Mouse (Mus musculus): ENCODE results near the gene Clec2g.
"Not testable (repeated sequence)": the region's sequence is repeated elsewhere in the genome, so short reads cannot be mapped to it uniquely, and the experiment has no call there.

Gene Clec2g

GRCm38 (mm10) chr6:128971394-128972039 lies 37.3 kb downstream of the Clec2g start:
- no peak for DNase-seq (ENCODE audit: low spot score)

DNA sequence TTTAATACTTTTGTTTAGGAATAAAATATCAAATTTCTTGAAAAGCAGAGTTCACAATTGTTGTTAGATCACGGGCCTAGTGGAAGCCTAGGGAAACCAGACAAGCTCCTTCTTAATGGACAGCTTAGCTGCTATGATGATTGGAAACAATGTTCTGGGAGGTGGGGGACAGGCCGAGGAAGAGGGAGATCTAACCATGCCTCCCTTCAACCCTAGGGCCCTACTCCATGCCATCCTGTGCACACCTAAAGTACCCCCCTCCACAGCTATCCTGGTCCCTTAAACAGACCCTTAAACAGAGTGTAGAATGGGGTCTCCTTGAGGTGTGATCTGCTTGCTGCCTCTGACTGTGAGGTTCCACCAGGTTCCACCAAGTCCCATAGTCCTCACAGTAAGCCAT lies 38.0 kb downstream of the Clec2g start:
- DNase-seq (ENCODE audit: low spot score): no peak

- DNase-seq (ENCODE audit: low spot score): no peak
Observed at GRCm38 (mm10) chr6:128972687-128973438, 38.7 kb downstream of the Clec2g start.

GRCm38 (mm10) chr6:128973439-128973697 lies 39.2 kb downstream of the Clec2g start:
- no peak for DNase-seq (ENCODE audit: low spot score)

- DNase-seq (ENCODE audit: low spot score): not testable (repeated sequence)
Observed at GRCm38 (mm10) chr6:128974850-128975249, 40.7 kb downstream of the Clec2g start.

GRCm38 (mm10) chr6:128976194-128976593 lies 42.0 kb downstream of the Clec2g start:
- no peak for DNase-seq (ENCODE audit: low spot score)

DNA sequence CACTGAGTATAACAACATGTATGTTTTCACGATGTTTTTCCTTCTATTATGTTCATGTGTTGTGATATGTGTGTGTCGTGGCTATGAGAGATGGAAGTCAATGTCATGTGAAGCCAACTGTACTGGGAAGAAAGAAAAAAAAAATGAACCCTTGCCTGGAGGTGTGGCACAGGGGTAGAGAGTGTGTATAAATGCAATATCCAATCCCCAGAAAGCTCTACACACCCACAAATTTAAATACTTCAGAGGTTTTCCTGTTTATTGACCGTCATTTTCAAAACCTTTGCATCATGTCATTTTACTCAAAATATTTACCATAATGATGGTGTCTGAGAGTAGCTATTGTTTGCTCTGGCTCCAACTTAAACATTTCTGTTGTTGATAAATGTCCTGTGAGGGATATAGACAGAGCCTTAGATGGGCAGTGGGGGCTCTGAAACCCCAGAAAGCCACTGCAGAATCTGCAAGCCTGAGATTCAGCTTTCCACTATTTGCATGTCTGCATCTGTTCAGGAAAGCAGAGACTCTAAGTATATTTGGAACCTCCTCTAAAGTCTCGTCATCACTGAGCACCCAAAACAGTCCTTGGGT lies 47.9 kb downstream of the Clec2g start:
- not testable (repeated sequence) for DNase-seq (ENCODE audit: low spot score)

DNA sequence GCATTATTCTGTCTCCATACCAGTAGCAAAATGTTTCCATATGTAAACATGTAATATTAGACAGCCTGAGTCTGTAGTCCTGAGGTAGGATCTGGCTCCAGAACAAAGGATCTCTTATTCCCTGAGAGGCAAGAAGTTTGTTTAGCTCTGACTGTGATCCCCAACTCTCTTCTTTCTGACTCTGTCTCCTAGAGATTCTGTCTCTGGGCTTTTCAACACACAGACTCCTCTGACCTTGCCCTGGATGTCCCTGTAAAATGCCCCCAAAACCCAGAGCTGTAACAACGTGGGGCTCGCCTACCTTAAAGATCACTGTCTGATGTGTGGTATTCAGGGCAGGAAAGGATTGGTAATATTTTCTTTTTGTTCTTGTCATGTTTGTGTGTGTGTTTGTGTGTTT lies 58.2 kb downstream of the Clec2g start:
- no peak for DNase-seq (ENCODE audit: low spot score)

GRCm38 (mm10) chr6:128992753-128993152 lies 58.6 kb downstream of the Clec2g start:
- DNase-seq (ENCODE audit: low spot score): no peak

DNA sequence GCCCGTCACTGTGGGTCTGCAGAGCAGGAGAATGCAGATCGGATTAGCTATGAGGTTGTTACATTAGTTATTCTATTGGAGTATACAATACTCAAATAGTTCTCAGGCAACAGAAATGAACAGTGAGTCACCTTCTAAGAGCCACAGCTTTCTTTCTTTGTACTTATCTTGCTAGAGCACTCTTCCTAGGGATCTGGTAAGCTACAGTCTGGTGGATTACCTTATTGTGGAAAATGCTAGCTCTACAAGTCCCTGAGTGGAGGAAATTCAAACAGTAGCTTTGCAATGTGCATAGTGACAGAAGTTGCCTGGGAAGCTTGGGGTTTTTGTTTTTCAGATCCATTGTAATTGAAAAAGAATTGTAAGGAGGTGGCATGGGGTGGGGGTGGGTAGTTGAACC lies 59.0 kb downstream of the Clec2g start:
- DNase-seq (ENCODE audit: low spot score): no peak

DNA sequence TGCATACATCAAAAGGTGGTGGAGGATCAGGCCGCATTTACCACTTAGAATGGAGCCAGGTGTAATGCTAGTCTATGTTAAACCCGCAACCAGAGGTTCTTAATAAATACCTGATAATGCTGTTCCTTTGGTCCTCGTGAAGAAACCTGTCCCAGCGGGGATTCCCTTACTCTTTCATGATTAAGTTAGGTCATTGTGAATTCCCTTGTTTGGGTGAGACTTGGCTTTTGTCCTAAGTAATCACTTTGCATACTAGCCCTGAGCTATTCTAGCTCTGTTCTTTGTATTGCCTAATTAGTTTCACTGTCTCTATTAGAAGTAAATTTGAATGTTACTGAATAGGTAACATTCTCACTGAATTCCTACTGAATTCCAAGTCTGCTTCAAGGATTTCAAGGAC lies 60.2 kb downstream of the Clec2g start:
- DNase-seq (ENCODE audit: low spot score): no peak

- no peak for DNase-seq (ENCODE audit: low spot score)
Observed at GRCm38 (mm10) chr6:128994742-128995141, 60.6 kb downstream of the Clec2g start.

DNA sequence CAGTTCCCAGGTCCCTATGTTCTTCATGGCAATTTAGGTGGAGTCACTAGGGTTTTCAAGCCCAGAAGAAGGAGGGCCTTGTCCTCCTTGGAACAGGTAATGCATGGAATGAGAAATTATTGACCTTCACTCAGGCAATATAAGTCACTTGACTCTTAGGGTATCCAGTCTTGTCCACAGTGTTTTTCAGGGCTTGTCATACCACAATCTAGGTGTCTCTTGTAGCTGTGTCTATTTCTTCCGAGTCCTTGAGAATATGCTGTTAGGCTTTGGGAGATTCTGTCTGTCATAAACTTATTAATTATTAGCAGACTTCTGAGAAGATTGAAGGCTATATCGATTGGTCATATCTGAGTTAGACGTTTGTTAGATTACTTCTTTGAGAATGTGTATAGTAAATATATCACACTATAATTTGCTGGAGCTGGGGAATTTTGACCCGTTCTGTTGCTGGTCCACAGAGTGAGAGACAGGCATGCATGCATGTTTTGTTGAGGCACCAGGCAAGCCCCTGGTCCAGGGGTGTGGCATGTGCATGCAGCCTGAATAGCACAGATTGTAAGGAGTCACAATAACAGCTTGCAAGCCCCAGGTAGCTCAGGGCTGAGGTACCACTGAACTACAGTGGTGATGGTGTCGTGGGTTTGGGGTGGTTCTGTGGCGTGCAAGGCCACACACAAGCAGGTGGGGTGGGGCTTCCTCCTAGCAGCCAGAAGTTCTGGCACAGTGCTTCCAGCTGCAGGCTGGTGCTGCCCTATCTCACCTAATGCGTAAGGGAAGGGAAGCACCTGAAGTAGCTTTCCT lies 61.3 kb downstream of the Clec2g start:
- no peak for DNase-seq (ENCODE audit: low spot score)

GRCm38 (mm10) chr6:128996054-128996767 lies 62.0 kb downstream of the Clec2g start:
- DNase-seq (ENCODE audit: low spot score): no peak

GRCm38 (mm10) chr6:128996768-128997442 lies 62.7 kb downstream of the Clec2g start:
- DNase-seq (ENCODE audit: low spot score): no peak

- DNase-seq (ENCODE audit: low spot score): no peak
Observed at GRCm38 (mm10) chr6:129001392-129001791, 67.2 kb downstream of the Clec2g start.

GRCm38 (mm10) chr6:129008552-129008951 lies 74.4 kb downstream of the Clec2g start:
- DNase-seq (ENCODE audit: low spot score): no peak

DNA sequence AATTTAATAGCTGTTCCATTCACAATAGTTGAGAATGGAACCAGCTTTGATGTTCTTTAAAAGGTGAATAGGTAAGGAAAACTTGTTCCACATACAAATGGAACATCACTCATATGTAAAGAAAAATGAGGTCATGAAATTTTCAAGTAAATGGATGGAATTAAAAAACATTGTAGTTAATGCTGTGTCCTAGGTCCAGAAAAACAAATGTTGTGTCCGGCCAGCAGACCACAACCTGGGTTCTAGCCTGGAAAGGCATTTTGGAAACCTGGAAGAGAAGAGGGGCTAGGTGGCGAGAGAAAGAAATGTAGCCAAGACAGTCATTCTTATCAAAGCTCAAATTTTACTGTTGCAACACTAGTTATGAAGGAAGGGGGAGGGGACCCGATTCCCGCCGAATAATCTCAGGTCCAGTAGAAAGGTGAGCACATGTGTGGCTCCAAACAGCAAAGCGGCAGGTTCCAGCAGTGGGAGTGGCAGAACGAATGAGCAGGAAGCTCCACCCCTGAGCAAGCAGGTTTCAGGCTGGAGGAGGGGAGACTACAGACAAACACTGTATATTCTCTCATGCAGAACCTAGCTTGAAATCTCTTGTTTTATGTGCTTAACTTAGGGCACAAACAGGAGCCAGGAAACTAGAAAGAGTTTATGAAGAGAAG lies 75.8 kb downstream of the Clec2g start:
- not testable (repeated sequence) for DNase-seq (ENCODE audit: low spot score)

- no peak for DNase-seq (ENCODE audit: low spot score)
Observed at GRCm38 (mm10) chr6:129010505-129010873, 76.3 kb downstream of the Clec2g start.

- DNase-seq (ENCODE audit: low spot score): not testable (repeated sequence)
Observed at GRCm38 (mm10) chr6:129012012-129012411, 77.8 kb downstream of the Clec2g start.

- DNase-seq (ENCODE audit: low spot score): no peak
Observed at GRCm38 (mm10) chr6:129012966-129013365, 78.8 kb downstream of the Clec2g start.

Data from layer of hippocampus, adult 9-10 months (tissue).